Mouse (Mus musculus): ENCODE results near the gene Prkab1.

- TF ChIP-seq CTCF (IDR thresholded peaks at IDR 0.05; ENCODE audit: insufficient read depth, low read depth, low read length) (no peak), POLR2A (IDR thresholded peaks at IDR 0.05; ENCODE audit: insufficient read depth, low read depth, low read length) (no peak)
These were observed 1.8 kb upstream of the Prkab1 start for GRCm38 (mm10) chr5:116026107-116026506.
